Mouse (Mus musculus): Measurements from ENCODE around the gene Vps45.

- TF ChIP-seq POLR2A (IDR thresholded peaks at IDR 0.05; ENCODE audit: borderline replicate concordance, control insufficient read depth, low read depth, low read length) (no peak), CTCF (IDR thresholded peaks at IDR 0.05; ENCODE audit: control insufficient read depth, insufficient read depth, low read length) (no peak)
Observed at GRCm38 (mm10) chr3:96015681-96016080, 42.6 kb downstream of the Vps45 start.

Data from bone marrow, adult 2 months (tissue).